Mouse (Mus musculus) hindlimb bud, embryonic 11.5 days (tissue): ENCODE measurements around the gene Kat6b.
"Not testable (repeated sequence)": the region's sequence is repeated elsewhere in the genome, so short reads cannot be mapped to it uniquely, and the experiment has no call there.

Source experiments
- DNase-seq: peaks from one replicate; pipeline ENCODE4 v3.0.0-alpha.2; 2012; ENCODE audit warnings: low read depth, low spot score; ENCODE audit errors: extremely low spot score

The Kat6b gene

DNA sequence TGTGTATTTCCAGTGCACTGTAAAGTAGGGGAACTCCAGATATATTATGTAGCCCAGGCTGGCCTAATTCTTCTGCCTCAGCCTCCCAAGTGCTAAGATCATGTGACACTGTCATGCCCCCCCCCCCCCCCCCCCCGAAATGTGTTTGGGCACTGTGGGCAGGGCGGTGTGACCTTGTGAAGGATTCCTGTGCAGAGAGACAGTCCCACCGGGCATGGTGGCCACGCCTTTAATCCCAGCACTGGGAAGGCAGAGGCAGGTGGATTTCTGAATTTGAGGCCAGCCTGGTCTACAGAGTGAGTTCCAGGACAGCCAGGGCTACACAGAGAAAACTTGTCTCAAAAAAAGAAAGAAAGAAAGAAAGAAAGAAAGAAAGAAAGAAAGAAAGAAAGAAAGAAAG, 40.3 kb downstream of the Kat6b start:
- not testable (repeated sequence) for DNase-seq

DNA sequence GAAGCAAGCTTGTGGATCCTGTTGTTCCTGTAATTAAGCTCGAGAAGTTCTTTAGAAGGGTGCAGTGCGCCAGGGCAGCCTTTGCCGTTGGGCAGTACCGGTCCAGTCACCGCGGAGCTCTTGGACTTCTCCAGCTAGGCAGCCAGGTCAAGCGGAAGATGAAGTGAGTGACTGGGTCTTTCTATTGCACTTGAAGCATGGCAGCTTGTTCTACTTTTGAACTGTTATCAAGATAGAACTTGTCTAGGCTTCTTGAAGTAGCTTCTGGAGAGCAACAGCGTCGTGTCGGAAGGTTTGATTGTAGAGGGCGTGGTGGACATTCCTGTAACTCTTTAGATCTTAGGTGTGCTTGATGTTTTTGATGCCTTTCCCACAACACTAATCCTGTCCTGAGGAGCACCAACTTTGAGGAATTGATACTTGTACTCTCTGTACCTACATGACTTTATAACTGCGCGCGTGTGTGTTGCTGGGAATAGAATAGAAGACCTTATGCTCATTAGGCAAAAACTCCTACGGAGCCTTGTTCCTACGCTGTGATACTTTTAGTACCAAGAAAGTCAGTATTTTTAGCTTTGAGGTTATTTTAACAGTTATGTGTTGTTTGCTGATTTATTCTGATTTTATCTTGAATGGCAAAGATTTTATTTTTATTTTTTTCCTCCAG, 41.2 kb downstream of the Kat6b start:
- no peak for DNase-seq

DNA sequence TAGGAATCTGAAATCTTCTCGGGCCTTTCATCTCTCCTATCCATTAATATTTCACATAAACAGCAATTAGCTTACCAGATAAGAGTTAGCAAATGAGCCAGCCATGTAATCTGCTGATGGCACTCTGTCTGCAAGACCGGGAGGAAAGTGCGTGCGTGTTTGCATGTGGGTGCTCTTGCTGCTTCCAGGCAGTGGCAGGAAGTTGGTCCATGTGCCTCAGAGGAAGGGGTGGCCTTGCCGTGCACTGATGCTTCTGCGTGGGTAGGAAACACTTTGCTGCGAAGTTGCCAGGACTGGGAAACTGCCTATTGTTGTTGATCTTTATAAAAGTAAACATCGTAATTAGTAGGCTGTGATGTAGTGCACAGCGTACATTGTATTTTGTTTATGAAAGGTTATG, 42.0 kb downstream of the Kat6b start:
- no peak for DNase-seq

DNA sequence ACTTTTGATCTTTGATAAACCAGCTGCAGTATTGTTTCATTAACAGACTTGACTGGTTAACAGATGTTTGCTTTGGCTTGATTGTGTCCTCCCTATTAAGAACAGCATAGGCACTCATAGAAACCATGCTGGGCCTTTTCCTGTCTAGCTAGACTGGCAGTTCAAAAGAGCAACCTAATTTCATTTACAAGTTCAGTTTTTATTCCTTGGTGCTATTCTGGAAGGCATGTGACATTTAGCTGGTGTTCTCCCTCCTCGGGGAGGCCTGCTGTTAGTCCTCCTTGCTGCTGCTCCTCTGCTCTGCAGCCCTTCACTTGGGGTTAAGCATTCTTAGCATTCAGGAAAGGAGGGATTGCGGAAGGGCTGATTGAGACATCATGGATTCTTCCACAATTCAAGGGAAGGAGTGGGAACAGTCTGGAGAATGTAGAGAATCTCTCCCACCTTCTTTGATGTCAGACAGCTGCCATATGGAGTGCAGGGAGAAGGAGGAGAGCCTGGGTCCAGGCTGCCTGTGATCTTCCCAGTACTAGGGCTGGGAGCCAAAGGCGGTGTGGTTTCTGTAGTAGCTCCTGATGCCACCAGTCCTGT, 42.7 kb downstream of the Kat6b start:
- DNase-seq = no peak

DNA sequence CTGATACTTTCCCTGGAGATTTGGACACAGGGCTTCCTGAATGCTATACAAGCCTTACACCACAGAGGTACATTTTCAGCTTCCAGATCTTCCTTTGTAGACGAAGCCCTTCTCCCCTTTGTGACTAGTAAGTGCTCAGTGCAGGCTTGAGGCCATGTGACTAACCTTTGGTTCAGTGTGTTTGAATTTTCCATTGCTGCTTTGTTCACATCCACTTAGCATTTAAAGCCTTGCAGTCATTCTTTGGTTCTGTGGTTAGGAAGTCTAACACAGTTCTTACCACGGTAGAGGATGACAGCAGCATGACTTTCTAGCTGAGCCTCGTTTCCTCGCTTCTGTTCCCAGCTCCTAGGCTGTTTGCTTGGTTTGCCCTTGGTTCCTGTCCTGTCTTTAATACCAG, 44.4 kb downstream of the Kat6b start:
- no peak for DNase-seq

DNA sequence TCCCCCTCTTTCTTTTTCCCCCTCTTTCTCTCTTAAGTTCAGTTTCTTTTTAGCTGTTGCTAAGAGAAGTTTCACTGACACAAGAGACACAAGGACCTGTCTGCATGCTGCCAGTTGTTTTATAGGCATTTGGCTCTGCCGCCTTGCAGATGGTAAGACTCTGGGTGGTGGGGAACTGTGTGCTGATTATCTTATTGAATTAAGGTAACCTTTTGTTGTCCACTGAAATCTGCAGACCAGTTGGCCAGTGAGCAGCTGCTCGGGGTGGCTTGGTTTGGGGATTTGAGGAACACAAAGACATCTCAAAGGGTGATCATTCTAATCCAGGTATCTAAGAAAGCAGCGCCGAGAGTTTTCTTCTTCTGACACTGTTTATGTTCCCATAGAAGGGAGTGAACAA, 52.3 kb downstream of the Kat6b start:
- DNase-seq = no peak

DNA sequence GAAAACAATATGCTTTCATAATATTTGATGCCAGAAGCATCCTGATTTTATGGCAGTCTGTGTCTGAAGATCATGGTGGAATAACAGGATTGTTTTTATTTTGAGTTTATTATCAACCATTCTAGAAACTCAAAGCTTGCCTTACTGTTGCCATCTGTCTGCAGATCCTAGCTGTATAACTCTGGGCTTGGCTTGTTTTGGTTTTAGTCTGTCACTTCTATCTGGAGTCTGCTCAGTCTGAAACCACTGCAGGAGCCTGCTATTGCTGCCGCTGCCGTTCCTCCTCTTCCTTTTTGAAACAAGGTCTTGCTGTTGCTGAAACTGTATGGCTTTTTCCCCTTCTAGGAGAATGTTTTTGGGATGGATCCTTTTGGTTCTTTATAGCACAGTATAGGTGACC, 52.8 kb downstream of the Kat6b start:
- no peak for DNase-seq

DNA sequence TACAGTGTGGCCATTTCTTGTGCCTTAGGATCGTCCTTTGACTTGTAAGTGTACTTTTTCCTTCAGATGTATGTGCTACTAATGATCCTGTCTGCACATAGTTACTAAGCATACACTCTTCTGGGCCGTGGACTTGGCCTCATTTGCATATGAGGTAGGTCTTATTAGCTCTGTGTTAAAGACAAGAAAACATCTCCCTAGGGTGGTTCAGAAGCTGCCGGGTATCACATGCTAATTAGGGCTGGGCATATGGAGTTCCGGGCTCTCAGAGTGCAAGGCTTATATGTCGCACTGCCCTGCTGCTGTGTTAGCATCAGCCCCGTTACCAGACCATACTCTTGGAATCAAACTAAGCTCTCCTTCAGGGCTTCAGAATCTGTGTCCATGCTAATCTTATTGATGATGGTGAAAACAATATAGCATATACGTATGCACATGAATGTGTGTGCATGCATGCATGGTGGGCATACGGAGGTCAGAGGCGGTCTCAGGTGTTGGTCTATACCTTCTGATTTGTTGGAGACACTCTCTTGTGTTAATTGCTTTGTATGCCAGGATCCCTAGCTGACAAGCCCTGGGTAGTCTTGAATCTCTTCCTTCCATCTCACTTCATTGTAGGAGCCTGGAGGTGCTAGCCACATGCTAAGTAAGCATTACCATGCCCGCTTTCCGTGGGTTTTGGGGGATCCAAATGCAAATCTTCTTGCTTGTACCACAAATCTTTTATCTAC, 53.5 kb downstream of the Kat6b start:
- DNase-seq = no peak

DNA sequence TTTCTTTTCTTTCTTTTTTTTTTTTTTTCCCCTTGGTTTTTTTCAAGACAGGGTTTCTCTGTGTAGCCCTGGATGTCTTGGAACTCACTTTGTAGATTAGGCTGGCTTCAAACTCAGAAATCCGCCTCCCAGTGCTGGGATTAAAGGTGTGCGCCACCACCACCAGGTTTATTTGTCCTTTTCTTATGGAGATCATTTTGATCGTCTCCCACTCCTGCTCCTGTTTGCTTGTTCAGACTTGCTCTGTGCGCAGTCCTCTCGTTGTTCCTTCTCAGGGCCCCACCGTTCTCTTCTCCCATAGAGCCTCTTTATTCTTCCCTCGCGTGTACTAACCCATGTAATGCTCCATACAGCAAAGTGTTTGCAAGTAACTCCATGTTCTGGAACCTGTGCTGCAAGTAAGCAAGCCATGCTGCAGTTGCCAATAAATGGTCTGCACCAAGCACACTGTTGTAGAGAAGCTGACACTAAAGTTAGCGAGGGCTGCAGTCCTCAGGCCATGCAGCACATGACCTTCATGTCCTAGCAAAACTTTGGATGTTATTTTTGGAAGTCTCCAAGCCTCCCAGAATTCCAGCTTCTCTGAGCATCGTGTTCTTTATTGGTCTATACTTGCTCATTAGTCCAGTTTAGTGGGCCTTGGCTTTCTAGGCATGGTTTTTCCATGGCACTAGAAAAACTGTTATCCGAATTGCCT, 55.4 kb downstream of the Kat6b start:
- DNase-seq = no peak

DNA sequence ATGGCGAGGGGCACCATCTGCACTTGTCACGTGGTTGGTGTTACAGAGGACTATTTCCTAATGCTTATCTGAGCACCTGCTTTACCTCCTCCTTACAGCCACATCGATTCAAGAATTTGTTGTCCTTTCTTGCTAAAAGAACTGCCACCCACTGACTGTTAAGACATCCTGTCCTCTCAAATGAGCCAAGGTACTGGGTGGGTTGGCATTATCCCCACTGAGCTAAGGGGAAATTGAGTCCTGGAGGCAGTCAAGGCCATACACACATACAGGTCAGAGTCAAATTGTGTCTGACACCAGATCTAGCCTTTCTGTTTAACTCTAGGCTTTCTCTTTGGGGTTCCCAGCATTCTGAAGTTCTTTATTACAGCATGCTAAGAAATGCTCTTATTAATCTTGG, 56.6 kb downstream of the Kat6b start:
- DNase-seq = no peak

DNA sequence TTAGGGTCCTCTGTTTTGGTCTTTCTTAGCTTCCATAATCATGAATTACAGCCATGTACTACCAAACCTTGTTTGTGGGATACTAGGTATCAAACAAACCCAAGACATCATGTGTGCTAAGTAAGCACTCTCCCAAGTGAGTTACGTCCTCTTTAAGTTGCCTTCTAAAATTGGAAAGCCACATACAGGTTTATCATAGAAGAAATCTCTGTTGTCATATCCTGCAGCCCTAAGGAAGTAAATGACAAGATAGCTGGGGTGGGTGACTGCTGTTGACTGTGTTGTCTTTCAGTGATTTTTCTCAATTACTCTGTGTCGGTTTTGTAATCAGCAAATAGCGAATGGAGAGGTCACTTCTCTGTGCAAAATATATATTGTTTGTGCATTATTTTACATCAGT, 58.5 kb downstream of the Kat6b start:
- no peak for DNase-seq

DNA sequence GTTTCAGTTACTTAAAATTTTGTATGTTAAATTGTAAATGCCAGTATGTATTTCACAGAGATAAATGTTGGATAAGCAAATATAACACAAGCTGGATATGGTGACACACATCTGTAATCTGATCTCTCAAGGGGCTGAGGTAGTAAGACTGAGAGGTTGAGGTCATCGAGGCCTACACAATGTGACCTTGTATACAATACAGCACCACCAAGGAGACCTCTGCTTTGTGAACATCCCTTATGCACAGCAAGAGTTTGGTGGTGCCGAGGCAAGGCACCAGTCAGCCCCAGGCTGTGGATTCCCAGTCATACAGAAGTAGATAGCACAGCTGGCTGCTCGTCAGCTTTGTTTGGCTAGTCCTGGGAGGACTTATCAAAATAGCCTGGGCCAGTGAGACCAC, 59.1 kb downstream of the Kat6b start:
- no peak for DNase-seq

DNA sequence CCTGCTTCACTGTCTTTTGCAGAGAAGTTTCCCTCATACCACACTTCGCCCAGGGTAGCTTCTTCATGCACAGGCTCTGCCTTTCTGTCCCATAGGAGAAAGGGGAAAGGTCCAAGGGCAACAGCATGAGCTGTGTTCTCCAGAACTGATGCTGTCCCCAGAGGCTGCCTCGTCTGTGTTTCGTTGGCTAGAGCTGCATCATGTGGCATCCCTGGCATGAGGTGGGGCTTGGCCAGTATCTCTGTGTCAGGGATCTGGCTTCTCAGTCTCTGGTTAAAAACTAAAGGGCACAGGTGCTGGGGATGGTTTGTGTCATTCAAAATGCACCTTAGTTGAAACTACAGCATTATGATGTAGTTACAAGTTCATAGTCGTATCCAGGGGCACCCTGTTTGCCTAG, 64.3 kb downstream of the Kat6b start:
- no peak for DNase-seq

DNA sequence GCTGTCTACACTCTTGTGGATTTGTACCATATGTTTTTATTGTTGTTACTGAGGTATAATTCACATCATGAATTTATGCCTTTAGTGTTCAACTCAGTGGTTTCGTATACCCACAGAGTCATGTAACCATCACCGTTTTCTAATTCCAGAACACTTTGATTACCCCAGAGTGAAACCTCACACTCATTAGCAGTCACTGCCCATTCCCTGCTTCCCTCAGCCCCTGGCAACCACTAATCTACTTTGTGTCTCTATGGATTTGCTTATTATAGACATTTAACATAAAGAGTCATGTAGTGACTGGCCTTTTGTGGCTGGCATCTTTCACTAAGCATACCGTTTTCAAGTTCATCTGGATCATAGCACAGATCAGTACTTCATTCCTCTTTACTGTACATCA, 65.1 kb downstream of the Kat6b start:
- no peak for DNase-seq

DNA sequence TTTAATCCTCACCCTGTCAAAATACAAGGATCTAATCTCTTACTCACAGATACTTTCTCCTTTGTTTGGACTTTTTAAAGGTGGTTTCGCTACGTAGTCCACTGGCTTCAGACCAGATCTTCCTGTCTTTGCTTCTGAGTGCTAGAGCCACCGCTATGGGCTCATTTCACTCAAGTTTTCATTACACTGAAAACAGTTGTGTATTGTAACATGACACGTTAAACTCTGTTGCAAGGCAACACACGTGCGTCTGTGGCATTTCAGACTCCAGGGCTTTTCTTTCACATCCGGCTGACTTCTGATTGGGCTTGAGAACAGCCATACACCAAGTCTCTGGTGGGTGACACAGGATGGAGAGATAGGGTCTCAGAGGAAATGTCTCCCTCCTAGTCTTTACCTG, 66.1 kb downstream of the Kat6b start:
- no peak for DNase-seq

DNA sequence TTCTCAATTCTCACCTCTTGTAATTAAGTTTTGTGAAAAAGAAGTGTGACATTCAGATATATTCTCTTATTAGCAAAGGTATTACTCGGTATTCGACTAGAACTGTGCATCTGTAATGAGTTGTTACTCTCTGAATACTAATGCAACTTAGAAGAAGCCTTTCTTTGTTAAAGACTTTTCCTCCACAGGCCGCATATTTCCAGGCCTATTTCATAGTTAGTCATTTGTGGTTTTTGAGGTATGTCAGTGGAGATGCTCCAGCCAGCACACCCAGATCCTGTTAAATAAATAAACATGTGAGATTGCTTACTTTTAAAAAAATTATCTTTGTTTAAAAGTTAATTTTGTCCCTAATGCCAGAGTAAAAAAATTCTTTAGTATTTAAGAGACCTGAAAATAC, 66.7 kb downstream of the Kat6b start:
- DNase-seq = no peak

DNA sequence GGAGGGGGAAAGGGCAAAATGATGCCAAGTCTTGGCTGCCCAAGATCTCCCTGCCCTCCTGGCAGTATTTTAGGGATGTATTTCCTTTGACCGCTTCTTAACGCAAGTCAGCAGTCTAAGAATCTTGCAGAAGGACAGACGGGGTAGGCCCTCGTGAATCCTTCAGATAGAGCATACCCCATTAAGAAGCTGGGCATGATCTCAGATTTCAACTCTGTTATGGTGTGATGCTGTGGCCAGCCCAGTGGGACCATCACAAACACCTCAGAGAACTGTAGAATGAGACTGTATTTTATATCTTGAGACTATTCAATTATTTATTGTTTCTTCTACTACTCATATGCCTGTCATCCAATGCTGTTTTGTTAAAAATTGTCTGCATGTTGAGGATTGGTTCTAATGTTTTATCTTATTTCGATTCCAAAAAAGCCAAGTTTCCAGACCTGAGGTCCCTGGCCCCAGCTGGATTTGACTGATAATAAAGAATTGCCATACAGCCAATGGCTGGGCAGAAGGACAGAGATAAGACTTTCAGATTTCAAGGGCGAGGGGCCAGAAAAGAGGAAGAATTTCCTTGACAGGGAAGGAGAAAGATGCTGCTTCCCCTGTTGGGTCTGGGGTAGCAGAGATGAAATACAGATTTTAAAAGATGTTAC, 67.8 kb downstream of the Kat6b start:
- DNase-seq = no peak

DNA sequence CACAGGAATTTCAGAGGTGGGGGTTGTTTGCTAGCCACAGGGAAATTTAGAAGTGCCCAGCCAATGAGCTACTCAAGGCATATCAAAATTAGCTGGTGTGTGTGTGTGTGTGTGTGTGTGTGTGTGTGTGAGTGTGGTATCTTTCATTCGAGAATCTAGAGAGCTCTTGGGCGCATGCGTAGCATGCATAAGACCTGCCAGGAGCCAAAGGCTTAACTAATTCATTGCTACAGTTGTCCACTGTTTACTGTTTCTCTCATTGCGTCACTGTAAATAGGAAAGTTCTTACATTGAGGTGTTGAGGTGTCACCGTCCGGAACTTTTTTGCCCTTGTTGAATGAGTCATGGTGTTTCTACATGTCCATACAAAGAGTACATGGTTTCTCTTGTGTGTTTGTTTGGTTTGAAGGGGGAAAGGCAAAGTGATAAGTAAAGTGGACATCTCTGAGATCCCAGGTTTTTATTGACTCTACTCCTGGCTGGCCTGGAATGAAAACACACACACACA, 68.4 kb downstream of the Kat6b start:
- DNase-seq = no peak

DNA sequence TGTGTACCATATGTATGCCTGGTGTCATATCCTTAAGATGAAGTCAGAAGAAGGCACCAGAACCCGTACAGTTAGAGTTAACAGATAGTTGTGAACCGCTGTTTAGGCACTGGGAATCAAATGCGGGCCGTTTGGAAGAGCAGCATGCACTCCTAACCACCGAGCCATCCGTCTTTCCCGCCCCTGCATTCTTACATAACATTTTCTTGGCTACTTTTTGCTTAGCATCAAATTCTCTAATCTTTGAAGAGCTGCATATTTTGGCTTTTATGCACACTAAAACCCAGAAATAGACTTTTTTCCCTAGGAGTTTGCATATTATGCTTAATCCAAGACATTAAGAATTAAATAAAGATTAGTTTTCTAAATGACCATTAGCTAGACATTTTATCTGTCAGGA, 69.3 kb downstream of the Kat6b start:
- DNase-seq = no peak

DNA sequence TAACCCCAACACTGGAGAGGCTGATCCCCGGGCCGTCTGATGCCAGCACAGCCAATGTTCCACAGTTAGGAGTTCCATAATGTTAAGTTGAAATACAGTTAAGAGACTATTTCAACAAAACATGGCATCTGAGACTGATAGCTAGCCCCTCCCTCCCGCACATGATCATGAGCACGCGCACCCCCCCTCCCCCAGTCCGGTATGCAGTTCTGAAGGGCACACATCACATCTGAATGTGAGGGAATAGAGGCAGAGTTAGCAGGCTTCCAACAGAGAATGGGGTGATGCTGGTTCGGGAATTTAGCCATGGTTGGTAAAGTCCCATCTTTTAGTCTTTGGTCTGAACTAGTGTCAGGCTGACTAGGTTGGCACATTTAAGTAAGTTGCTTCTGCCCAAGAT, 70.4 kb downstream of the Kat6b start:
- DNase-seq = no peak

DNA sequence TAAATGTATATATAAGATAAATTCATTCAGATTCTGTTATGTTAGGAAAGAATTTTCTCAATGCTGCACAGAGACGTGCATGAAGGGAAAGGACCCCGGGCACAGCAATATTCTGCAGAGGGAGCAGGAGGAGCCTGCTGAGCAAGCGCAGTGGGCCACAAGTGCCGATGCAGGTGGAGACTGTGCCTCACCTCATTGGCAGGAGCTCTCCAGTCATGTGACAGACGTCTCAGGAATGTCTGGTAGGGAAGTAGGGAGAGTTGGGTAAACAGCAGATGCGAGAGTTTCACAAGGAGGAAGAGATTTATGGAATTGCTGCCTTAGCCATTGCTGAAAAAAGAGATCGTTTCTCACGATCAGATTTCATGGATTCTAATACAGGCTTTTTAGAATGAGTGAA, 71.7 kb downstream of the Kat6b start:
- no peak for DNase-seq
